Mouse (Mus musculus): ENCODE measurements around the gene Msx2. TPM values are rescaled to one million over a fixed set of nuclear protein-coding genes. Genes with fewer than 3 reads are reported as not detected.
A peak's percentile ranks its signal among the peaks of the same experiment; 100 is the strongest.

Msx2 gene
- polyA plus RNA-seq, 1 experiment from 2014 or later: 36.4 TPM

DNA sequence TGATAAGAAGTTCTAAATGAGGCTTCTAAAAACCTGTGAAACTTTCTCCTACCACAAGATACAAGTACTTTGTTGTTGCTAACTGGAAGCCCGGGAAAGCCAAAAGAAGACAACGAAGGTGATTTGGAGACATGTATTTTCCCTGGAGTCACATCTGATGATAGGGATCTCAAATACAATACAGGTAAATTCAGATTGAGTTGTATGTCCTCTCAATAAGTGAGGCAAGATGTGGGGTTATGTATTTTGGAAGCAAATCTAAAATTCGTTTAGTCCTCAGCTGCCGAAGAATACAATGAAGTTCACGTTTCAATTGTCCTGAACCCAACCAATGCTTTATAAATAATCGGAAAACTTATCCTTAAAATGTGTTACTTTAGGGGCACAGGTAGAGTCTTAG lies 1.6 kb upstream of the Msx2 start:
- Histone ChIP-seq H3K4me1 (peaks cover 27% of the 10 kb centered on the region), H3K27ac (replicated peaks) (no peak overlapping the region), H3K27me3 (peaks cover 98% of the 10 kb centered on the region), H3K4me2 (replicated peaks) (no peak overlapping the region), H3K9me3 (no peaks in the 10 kb centered on the region), H3K36me3 (no peaks in the 10 kb centered on the region), H3K9ac (replicated peaks) (no peak overlapping the region), H3K4me3 (no peak overlapping the region)
- ATAC-seq (ENCODE audit: low FRiP score, low read depth): no peak
- WGBS: 10% methylated on average over 6 of the region's 6 CpGs

DNA sequence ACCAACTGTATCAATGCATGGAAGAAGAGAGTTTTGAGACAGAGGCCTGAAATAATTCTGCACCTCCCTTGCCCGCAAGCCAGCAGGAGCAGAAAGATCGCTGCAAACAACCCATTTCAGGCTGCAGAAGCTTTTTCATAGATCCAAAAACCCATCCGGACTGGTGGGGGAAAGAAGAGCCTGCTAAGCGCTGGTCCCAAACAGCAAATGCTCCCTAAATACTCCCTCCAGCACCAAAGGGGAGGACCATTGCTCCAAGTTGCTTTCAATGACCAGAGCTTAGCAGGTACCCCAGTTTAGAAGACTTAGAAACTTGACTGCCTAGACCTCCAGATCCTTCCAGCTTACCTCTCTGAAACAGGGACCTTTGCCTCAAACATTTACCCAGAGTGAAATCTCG lies 1.1 kb upstream of the Msx2 start:
- Histone ChIP-seq H3K36me3 (no peaks in the 10 kb centered on the region), H3K9me3 (no peaks in the 10 kb centered on the region), H3K4me1 (peaks cover 27% of the 10 kb centered on the region), H3K27me3 (peaks cover 98% of the 10 kb centered on the region), H3K27ac (replicated peaks) (no peak overlapping the region), H3K4me3 (no peak overlapping the region), H3K9ac (replicated peaks) (no peak overlapping the region), H3K4me2 (replicated peaks) (no peak overlapping the region)
- no peak for ATAC-seq (ENCODE audit: low FRiP score, low read depth)
- 7% methylated on average over 5 of the region's 5 CpGs for WGBS

DNA sequence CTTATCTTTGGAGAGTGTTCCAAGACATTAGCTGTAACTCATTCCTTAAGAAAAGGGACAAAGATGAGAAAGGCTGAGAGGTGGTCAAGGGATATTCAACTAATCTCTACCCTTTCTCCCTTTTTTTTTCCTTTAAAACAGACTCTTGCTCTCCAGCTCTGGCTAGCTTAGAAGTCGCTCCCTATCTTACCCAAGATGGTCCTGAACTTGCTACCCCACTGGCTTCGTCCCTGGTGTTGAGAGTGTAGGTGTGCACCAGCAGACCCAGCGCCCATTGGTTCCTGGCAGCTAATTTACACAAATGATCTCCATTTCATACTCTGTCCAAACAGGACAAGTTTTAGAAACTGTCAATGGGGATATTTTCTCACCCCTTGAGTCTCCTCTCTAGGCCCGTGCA lies 417 bp upstream of the Msx2 start:
- H3K4me2 ChIP-seq (replicated peaks): no peak overlapping the region
- no peaks in the 10 kb centered on the region for H3K36me3 ChIP-seq
- 9% methylated on average over 4 of the region's 4 CpGs for WGBS
- no peak overlapping the region for H3K27ac ChIP-seq (replicated peaks)
- H3K27me3 ChIP-seq: peaks cover 98% of the 10 kb centered on the region
- H3K4me1 ChIP-seq: peaks cover 27% of the 10 kb centered on the region
- H3K9me3 ChIP-seq: no peaks in the 10 kb centered on the region
- no peak overlapping the region for H3K9ac ChIP-seq (replicated peaks)
- no peak for ATAC-seq (ENCODE audit: low FRiP score, low read depth)
- H3K4me3 ChIP-seq: no peak overlapping the region

DNA sequence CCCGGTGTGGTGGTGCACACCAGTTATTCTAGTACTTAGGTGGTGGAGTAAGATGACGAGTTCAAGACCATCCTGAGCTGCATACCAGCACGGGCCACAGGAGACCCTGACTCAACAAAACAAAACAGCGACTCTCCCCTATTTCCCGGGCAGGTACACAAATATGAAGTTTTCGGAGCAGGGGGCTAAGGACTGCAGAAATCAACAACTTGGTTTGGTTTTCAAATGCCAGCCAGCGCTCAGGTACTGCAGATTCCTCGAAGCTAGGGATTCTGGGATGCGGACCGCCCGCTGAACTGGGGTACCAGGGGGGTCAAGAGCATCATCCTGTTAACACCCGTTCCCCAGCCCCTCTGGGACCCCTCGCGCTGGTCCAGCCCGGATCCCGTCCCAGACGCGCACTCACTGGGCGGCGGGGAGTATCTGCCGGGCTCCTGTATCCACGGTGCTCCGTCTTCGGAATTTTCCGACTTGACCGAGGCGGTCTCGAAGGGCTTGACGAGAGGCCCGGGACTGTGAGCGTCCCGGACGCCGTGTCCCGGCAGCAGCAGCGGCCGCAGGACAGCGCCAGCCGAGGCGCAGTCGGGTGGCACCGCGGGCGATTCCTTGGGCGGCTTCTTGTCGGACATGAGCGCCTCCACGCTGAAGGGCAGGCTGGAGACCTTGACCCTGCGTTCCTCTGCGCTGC lies 804 bp downstream of the Msx2 start:
- peak overlapping the region; percentile 27; the same call in 1 of the 2 replicates for H3K27ac ChIP-seq (replicated peaks)
- peak overlapping the region; percentile 60 for H3K4me2 ChIP-seq (replicated peaks)
- H3K27me3 ChIP-seq: peaks cover 94% of the 10 kb centered on the region
- peak overlapping the region; percentile 38 for H3K9ac ChIP-seq (replicated peaks)
- H3K4me3 ChIP-seq: peak overlapping the region; percentile 50
- WGBS: under 1% methylated on average over 50 of the region's 50 CpGs
- no peaks in the 10 kb centered on the region for H3K36me3 ChIP-seq
- ATAC-seq (ENCODE audit: low FRiP score, low read depth): no peak
- H3K4me1 ChIP-seq: peaks cover 27% of the 10 kb centered on the region
- no peaks in the 10 kb centered on the region for H3K9me3 ChIP-seq

DNA sequence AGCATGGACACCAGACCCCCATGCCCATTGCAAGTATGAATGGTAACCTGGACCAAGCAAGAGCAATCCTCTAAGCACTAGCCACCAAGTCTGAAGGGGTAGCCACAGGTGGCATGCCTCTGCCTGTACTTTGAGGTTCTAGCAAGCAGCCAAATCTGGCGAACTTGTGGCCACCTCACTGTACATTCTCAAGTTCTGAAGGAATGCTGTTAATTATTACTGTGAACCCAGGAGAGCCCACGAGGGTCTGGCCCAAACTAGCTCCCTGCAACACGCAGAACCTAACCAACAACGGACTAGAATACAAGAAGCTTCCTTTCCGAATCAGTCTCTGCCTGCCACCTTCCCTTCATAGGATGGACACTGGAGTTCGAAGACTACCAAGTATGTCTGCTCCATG lies 1.5 kb downstream of the Msx2 start:
- H3K9ac ChIP-seq (replicated peaks): no peak overlapping the region
- H3K4me2 ChIP-seq (replicated peaks): peak overlapping the region; percentile 24; the same call in 1 of the 2 replicates
- H3K4me3 ChIP-seq: peak overlapping the region; percentile 50
- no peak for ATAC-seq (ENCODE audit: low FRiP score, low read depth)
- H3K36me3 ChIP-seq: no peaks in the 10 kb centered on the region
- peaks cover 27% of the 10 kb centered on the region for H3K4me1 ChIP-seq
- 5% methylated on average over 6 of the region's 6 CpGs for WGBS
- H3K9me3 ChIP-seq: no peaks in the 10 kb centered on the region
- no peak overlapping the region for H3K27ac ChIP-seq (replicated peaks)
- peaks cover 94% of the 10 kb centered on the region for H3K27me3 ChIP-seq

DNA sequence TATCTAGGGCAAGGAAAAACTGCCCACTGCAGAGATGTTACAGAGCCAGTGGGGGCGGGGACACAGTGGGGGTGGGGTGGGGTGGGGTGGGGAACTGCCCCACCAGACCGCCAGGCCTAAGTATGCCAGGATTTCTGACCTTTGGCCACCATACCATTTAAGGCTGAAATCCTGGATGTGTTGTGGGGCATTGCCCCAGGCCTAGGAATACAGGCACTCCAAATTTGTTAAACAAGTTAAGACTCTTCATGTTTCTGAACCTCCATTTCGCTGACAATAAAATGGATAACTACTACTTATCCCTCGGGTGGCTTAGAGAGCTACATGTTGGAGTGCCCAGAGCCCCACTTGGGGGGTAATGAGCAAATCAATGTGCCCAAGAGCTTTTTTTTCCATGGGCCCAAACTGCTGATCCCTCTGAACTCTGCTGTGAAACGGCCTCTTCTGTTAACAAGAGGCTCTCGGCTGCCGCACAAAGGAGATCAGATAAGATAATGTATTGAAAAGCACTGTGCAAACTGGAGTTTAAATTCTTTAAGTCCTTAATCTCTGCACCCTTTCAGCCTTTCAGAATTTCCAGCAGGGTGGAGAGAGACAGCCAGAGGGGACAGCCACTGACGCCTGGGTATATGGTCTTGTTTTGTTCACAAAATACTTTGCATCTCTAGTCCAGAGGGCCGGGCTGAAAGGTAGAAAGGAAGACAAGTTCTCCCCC lies 2.3 kb downstream of the Msx2 start:
- no peak for ATAC-seq (ENCODE audit: low FRiP score, low read depth)
- Histone ChIP-seq H3K4me1 (peaks cover 22% of the 10 kb centered on the region), H3K9me3 (no peaks in the 10 kb centered on the region), H3K27me3 (peaks cover 94% of the 10 kb centered on the region), H3K4me3 (peak overlapping the region; percentile 50), H3K9ac (replicated peaks) (no peak overlapping the region), H3K4me2 (replicated peaks) (peak overlapping the region; percentile 24), H3K27ac (replicated peaks) (no peak overlapping the region), H3K36me3 (no peaks in the 10 kb centered on the region)
- WGBS: 3% methylated on average over 9 of the region's 9 CpGs

DNA sequence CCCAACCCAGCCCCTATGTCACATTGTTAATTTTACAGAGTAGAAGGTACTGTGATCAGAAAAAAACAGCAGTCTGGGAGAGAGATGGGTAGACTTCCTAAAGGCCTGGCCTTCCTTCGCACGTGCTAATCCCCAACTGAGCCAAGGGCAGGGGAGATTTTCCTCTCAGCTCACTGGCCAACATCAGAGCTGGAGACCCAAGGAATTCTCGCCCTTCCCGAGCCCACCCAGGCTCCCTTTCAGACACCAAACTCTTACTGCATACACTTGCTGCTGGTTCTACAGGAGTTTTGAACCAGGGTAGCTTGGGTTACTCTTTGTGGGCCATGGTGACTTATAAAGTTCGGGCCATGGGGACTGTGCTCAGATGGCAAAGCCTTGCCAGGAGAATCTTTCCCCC lies 3.1 kb downstream of the Msx2 start:
- Histone ChIP-seq H3K4me3 (peak overlapping the region; percentile 17; the same call in 1 of the 2 replicates), H3K9ac (replicated peaks) (no peak overlapping the region), H3K4me2 (replicated peaks) (peak overlapping the region; percentile 24), H3K36me3 (no peaks in the 10 kb centered on the region), H3K27me3 (peaks cover 94% of the 10 kb centered on the region), H3K9me3 (no peaks in the 10 kb centered on the region), H3K27ac (replicated peaks) (no peak overlapping the region), H3K4me1 (peaks cover 27% of the 10 kb centered on the region)
- 5% methylated on average over 5 of the region's 5 CpGs for WGBS
- no peak for ATAC-seq (ENCODE audit: low FRiP score, low read depth)

DNA sequence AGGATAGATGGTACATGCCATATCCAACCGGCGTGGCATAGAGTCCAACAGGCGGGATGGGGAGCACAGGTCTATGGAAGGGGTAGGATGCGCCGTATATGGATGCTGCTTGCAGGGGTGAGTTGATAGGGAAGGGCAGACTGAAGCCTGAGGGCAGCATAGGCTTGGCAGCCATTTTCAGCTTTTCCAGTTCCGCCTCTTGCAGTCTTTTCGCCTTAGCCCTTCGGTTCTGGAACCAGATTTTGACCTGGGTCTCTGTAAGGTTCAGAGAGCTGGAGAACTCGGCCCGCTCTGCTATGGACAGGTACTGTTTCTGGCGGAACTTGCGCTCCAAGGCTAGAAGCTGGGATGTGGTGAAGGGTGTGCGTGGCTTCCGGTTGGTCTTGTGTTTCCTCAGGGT lies 4.7 kb downstream of the Msx2 start:
- peaks cover 93% of the 10 kb centered on the region for H3K27me3 ChIP-seq
- no peak overlapping the region for H3K9ac ChIP-seq (replicated peaks)
- no peaks in the 10 kb centered on the region for H3K9me3 ChIP-seq
- WGBS: 16% methylated on average over 14 of the region's 14 CpGs
- H3K36me3 ChIP-seq: no peaks in the 10 kb centered on the region
- peak overlapping the region; percentile 7; the same call in 1 of the 2 replicates for H3K4me3 ChIP-seq
- H3K4me1 ChIP-seq: peaks cover 36% of the 10 kb centered on the region
- 0 out of 2 replicates have a peak overlapping the region, but pooled peaks have one; percentile 2 for H3K4me2 ChIP-seq (replicated peaks)
- no peak for ATAC-seq (ENCODE audit: low FRiP score, low read depth)
- H3K27ac ChIP-seq (replicated peaks): no peak overlapping the region

DNA sequence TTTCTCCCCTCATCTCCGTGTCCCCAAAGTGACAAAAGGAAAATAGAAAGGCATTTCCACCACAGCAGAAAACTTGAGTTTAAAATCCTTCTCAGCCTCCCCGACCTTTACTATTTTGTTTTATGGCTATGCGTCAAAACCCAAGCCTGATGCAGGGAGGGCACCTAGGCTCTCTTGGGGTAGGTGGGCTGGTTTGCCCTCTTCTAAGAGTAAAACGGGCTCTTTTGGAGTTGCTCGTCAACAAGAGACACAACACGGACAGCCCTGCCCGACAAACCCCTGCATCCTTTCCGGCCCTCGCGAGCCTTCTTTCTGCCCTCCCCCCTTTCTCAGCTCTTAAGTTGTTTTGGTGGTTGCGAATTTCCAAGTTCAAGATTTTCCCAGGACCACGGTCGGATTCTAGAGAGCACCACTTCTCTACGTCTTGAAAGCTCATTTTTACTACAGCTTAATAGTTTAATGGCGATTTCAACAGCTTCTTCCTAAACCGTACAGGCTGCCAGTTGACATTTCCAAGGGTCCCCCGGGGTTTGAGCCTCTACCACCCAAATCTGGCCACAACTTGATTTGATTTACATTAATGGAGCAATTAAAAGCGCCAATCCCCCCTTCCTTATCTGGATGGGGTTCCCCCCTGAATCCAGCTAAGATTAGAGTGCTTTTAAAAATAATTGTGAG lies 6.5 kb downstream of the Msx2 start:
- no peak overlapping the region for H3K9ac ChIP-seq (replicated peaks)
- peak overlapping the region; percentile 13; the same call in 1 of the 2 replicates for H3K4me3 ChIP-seq
- peaks cover 93% of the 10 kb centered on the region for H3K27me3 ChIP-seq
- WGBS: 1% methylated on average over 18 of the region's 18 CpGs
- H3K27ac ChIP-seq (replicated peaks): no peak overlapping the region
- no peaks in the 10 kb centered on the region for H3K36me3 ChIP-seq
- H3K4me2 ChIP-seq (replicated peaks): peak overlapping the region; percentile 27
- no peaks in the 10 kb centered on the region for H3K9me3 ChIP-seq
- H3K4me1 ChIP-seq: peaks cover 40% of the 10 kb centered on the region
- ATAC-seq (ENCODE audit: low FRiP score, low read depth): no peak

DNA sequence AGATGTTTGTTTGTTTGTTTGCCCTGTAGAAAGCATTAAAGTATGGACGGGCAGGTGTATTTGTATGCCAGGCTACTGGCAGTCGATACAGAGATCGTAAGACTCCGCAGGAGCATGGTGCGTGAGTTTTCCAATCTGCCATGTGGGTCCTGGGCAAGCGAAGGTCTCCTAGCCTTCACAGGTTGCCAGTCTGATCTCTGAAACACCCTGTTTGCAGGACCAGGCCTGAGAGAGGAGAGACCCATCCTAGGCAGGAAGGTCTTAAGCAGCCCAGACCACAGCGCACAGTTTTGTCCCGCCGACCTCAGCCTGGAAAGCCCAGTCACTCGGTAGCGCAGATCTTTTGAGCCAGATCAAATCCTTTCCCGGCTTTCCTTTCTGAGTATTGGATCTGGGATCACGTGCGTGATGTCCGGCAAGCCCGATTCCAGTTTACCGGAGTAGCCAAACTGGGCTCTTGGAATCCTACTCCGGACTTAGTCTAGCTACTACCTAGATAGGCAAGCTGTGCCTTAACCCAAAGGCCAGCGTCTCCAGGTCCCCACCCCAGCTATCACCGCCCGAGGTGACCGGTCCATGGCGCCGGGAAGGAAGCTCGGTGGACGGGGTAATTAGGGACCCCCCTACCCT lies 7.6 kb downstream of the Msx2 start:
- peak overlapping the region; percentile 27 for H3K4me2 ChIP-seq (replicated peaks)

DNA sequence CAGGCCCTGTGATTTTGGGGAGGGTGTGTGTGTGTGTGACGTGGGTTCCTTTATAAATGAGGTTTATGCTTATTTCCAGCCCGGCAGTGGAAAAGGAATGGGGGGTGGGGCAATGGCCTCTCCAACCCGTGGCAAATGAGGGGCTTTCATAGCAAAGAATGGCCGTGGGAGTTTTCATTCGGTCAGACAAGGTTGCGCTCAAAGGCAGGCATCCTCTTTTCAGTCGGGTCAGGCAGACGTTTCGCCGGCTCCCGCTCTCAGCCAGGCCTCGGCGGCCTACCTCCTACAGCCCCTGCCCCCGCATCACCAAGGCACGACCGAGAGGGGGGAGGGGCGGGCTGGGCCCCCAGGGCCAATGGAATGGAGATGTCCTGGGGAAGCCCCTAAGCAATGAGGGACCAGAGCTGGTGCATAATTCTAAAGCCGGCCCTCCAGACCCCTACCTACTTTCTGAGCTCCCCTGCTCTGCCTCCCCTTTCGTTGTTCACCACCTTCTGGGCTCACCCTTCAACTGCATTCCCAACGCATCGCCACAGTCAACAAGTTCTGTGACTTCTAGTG lies 8.4 kb downstream of the Msx2 start:
- H3K9me3 ChIP-seq: no peaks in the 10 kb centered on the region
- peak overlapping the region; percentile 27 for H3K4me2 ChIP-seq (replicated peaks)
- ATAC-seq (ENCODE audit: low FRiP score, low read depth): peak; percentile 72
- no peaks in the 10 kb centered on the region for H3K36me3 ChIP-seq
- H3K27me3 ChIP-seq: peaks cover 93% of the 10 kb centered on the region
- WGBS: 0% methylated on average over 20 of the region's 21 CpGs
- peak overlapping the region; percentile 1; the same call in 1 of the 2 replicates for H3K4me3 ChIP-seq
- H3K9ac ChIP-seq (replicated peaks): no peak overlapping the region
- no peak overlapping the region for H3K27ac ChIP-seq (replicated peaks)
- H3K4me1 ChIP-seq: peaks cover 33% of the 10 kb centered on the region

More for the DNA sequence above, 7.6 kb downstream of the Msx2 start:
- H3K9me3 ChIP-seq: no peaks in the 10 kb centered on the region
- H3K27ac ChIP-seq (replicated peaks): 0 out of 2 replicates have a peak overlapping the region, but pooled peaks have one; percentile 20
- no peak overlapping the region for H3K9ac ChIP-seq (replicated peaks)
- H3K4me3 ChIP-seq: peak overlapping the region; percentile 13; the same call in 1 of the 2 replicates
- peaks cover 93% of the 10 kb centered on the region for H3K27me3 ChIP-seq
- H3K36me3 ChIP-seq: no peaks in the 10 kb centered on the region
- WGBS: 1% methylated on average over 26 of the region's 26 CpGs
- peaks cover 34% of the 10 kb centered on the region for H3K4me1 ChIP-seq
- no peak for ATAC-seq (ENCODE audit: low FRiP score, low read depth)

All from midbrain, embryonic 12.5 days (tissue).